Mouse (Mus musculus) midbrain, embryonic 15.5 days (tissue): ENCODE results near the gene Rbms3. TPM values are rescaled to one million over a fixed set of nuclear protein-coding genes. Genes with fewer than 3 reads are reported as not detected.

Experiments used
- ATAC-seq: fragments of 200-750 bp; cut with Nextera tagmentation; replicated peaks from 2 replicates; pipeline ENCODE4 v1.8.0; 2017; ENCODE audit warnings: moderate TSS enrichment
- H3K27ac ChIP-seq: fragments of 300-500 bp; sonication (generic); 2 replicates; pipeline ENCODE4 v1.5.1; 2015; ENCODE audit warnings: mild to moderate bottlenecking, inconsistent platforms
- H3K27me3 ChIP-seq: fragments of 300-500 bp; sonication (generic); replicated peaks from 2 replicates; pipeline ENCODE4 v1.6.1; 2015; ENCODE audit warnings: inconsistent platforms
- H3K36me3 ChIP-seq: fragments of 300-500 bp; sonication (generic); replicated peaks from 2 replicates; pipeline ENCODE4 v1.6.1; 2015; ENCODE audit warnings: inconsistent platforms
- H3K4me1 ChIP-seq: fragments of 300-500 bp; sonication (generic); 2 replicates; pipeline ENCODE4 v1.6.1; 2015; ENCODE audit warnings: inconsistent platforms
- H3K4me2 ChIP-seq: fragments of 300-500 bp; sonication (generic); 2 replicates; pipeline ENCODE4 v1.6.1; 2015; ENCODE audit warnings: inconsistent platforms, mild to moderate bottlenecking, moderate library complexity
- H3K4me3 ChIP-seq: fragments of 300-500 bp; sonication (generic); 2 replicates; pipeline ENCODE4 v1.5.1; 2015; ENCODE audit warnings: mild to moderate bottlenecking, inconsistent platforms
- H3K9ac ChIP-seq: fragments of 300-500 bp; sonication (generic); 2 replicates; pipeline ENCODE4 v1.6.1; 2015; ENCODE audit warnings: mild to moderate bottlenecking, inconsistent platforms
- H3K9me3 ChIP-seq: fragments of 300-500 bp; sonication (generic); 2 replicates; pipeline ENCODE4 v1.6.1; 2016; ENCODE audit warnings: inconsistent platforms
- WGBS: fragments of 180-500 bp; shearing (Covaris S2); methylation state at CpG from one replicate; pipeline ENCODE4 v1.1.7; 2015; ENCODE audit warnings: mixed read lengths; 5-methylcytosine and 5-hydroxymethylcytosine counted together
- polyA plus RNA-seq: library from polyadenylated mRNA; unstranded; fragments of >200 nt; fragmentation: Nextera tagmentation; extraction: Ambion mirVana; gene quantifications from 2 replicates; pipeline ENCODE4 v1.2.1, GENCODE M21; 2015

The Rbms3 gene
- polyA plus RNA-seq, 1 experiment from 2014 or later, result 51.9 TPM

- Histone ChIP-seq H3K36me3 (no peaks in the 10 kb centered on the region), H3K4me3 (no peak overlapping the region), H3K9ac (no peak overlapping the region), H3K4me2 (no peak overlapping the region), H3K27ac (no peak overlapping the region), H3K9me3 (no peaks in the 10 kb centered on the region), H3K4me1 (no peaks in the 10 kb centered on the region), H3K27me3 (no peaks in the 10 kb centered on the region)
- WGBS, result 89% methylated on average over 2 of the region's 2 CpGs
- ATAC-seq, result no peak
These were observed 627.6 kb downstream of the Rbms3 start for GRCm38 (mm10) chr9:117002083-117002482.

GRCm38 (mm10) chr9:116999186-116999585 lies 630.5 kb downstream of the Rbms3 start:
- 75% methylated on average over 6 of the region's 6 CpGs for WGBS
- Histone ChIP-seq H3K27me3 (no peaks in the 10 kb centered on the region), H3K27ac (no peak overlapping the region), H3K9ac (no peak overlapping the region), H3K4me2 (no peak overlapping the region), H3K36me3 (no peaks in the 10 kb centered on the region), H3K4me1 (no peaks in the 10 kb centered on the region), H3K9me3 (no peaks in the 10 kb centered on the region), H3K4me3 (no peak overlapping the region)
- no peak for ATAC-seq

GRCm38 (mm10) chr9:116990321-116990720 lies 639.4 kb downstream of the Rbms3 start:
- 77% methylated on average over 6 of the region's 6 CpGs for WGBS
- Histone ChIP-seq H3K4me1 (no peaks in the 10 kb centered on the region), H3K9me3 (no peaks in the 10 kb centered on the region), H3K9ac (no peak overlapping the region), H3K36me3 (no peaks in the 10 kb centered on the region), H3K4me3 (no peak overlapping the region), H3K27ac (no peak overlapping the region), H3K27me3 (no peaks in the 10 kb centered on the region), H3K4me2 (no peak overlapping the region)
- ATAC-seq, result no peak

GRCm38 (mm10) chr9:116980801-116981200 lies 648.9 kb downstream of the Rbms3 start:
- 0 out of 2 replicates have a peak overlapping the region, but pooled peaks have one; percentile 39 for H3K27ac ChIP-seq
- H3K4me1 ChIP-seq, result 0 out of 2 replicates have a peak, but pooled peaks cover 3% of the 10 kb centered on the region
- no peak for ATAC-seq
- no peaks in the 10 kb centered on the region for H3K27me3 ChIP-seq
- H3K9ac ChIP-seq, result no peak overlapping the region
- WGBS, result 74% methylated on average over 5 of the region's 5 CpGs
- no peak overlapping the region for H3K4me3 ChIP-seq
- H3K36me3 ChIP-seq, result no peaks in the 10 kb centered on the region
- no peaks in the 10 kb centered on the region for H3K9me3 ChIP-seq
- no peak overlapping the region for H3K4me2 ChIP-seq

- ATAC-seq, result no peak
- WGBS, result 89% methylated on average over 6 of the region's 6 CpGs
- no peaks in the 10 kb centered on the region for H3K9me3 ChIP-seq
- H3K9ac ChIP-seq, result no peak overlapping the region
- no peaks in the 10 kb centered on the region for H3K27me3 ChIP-seq
- no peak overlapping the region for H3K4me2 ChIP-seq
- no peak overlapping the region for H3K4me3 ChIP-seq
- H3K36me3 ChIP-seq, result no peaks in the 10 kb centered on the region
- H3K4me1 ChIP-seq, result 0 out of 2 replicates have a peak, but pooled peaks cover 3% of the 10 kb centered on the region
- no peak overlapping the region for H3K27ac ChIP-seq
These were observed 652.3 kb downstream of the Rbms3 start for GRCm38 (mm10) chr9:116977428-116977827.

GRCm38 (mm10) chr9:116976575-116977408 lies 652.9 kb downstream of the Rbms3 start:
- Histone ChIP-seq H3K4me2 (no peak overlapping the region), H3K27ac (no peak overlapping the region), H3K36me3 (no peaks in the 10 kb centered on the region), H3K9ac (no peak overlapping the region), H3K4me1 (0 out of 2 replicates have a peak, but pooled peaks cover 3% of the 10 kb centered on the region), H3K9me3 (no peaks in the 10 kb centered on the region), H3K4me3 (no peak overlapping the region), H3K27me3 (no peaks in the 10 kb centered on the region)
- ATAC-seq, result no peak
- 90% methylated on average over 21 of the region's 21 CpGs for WGBS

GRCm38 (mm10) chr9:116975269-116975668 lies 654.4 kb downstream of the Rbms3 start:
- Histone ChIP-seq H3K27me3 (no peaks in the 10 kb centered on the region), H3K27ac (no peak overlapping the region), H3K9me3 (no peaks in the 10 kb centered on the region), H3K4me2 (no peak overlapping the region), H3K36me3 (no peaks in the 10 kb centered on the region), H3K9ac (no peak overlapping the region), H3K4me1 (0 out of 2 replicates have a peak, but pooled peaks cover under 1% of the 10 kb centered on the region), H3K4me3 (no peak overlapping the region)
- ATAC-seq, result no peak
- 91% methylated on average over 4 of the region's 4 CpGs for WGBS

GRCm38 (mm10) chr9:116974134-116974533 lies 655.6 kb downstream of the Rbms3 start:
- H3K36me3 ChIP-seq, result no peaks in the 10 kb centered on the region
- H3K27ac ChIP-seq, result no peak overlapping the region
- H3K4me3 ChIP-seq, result no peak overlapping the region
- no peak overlapping the region for H3K9ac ChIP-seq
- H3K27me3 ChIP-seq, result no peaks in the 10 kb centered on the region
- WGBS, result 94% methylated on average over 3 of the region's 3 CpGs
- no peaks in the 10 kb centered on the region for H3K9me3 ChIP-seq
- ATAC-seq, result no peak
- H3K4me2 ChIP-seq, result no peak overlapping the region
- no peaks in the 10 kb centered on the region for H3K4me1 ChIP-seq

GRCm38 (mm10) chr9:116973594-116973993 lies 656.1 kb downstream of the Rbms3 start:
- no peak for ATAC-seq
- no peaks in the 10 kb centered on the region for H3K9me3 ChIP-seq
- no peaks in the 10 kb centered on the region for H3K4me1 ChIP-seq
- no peak overlapping the region for H3K9ac ChIP-seq
- no peaks in the 10 kb centered on the region for H3K27me3 ChIP-seq
- 16% methylated on average over 2 of the region's 2 CpGs for WGBS
- no peaks in the 10 kb centered on the region for H3K36me3 ChIP-seq
- H3K4me3 ChIP-seq, result no peak overlapping the region
- no peak overlapping the region for H3K4me2 ChIP-seq
- no peak overlapping the region for H3K27ac ChIP-seq

- Histone ChIP-seq H3K4me3 (no peak overlapping the region), H3K9me3 (no peaks in the 10 kb centered on the region), H3K36me3 (no peaks in the 10 kb centered on the region), H3K27ac (no peak overlapping the region), H3K4me1 (peaks cover 5% of the 10 kb centered on the region; the same call in 1 of the 2 replicates), H3K27me3 (no peaks in the 10 kb centered on the region), H3K9ac (no peak overlapping the region), H3K4me2 (no peak overlapping the region)
- no peak for ATAC-seq
- 94% methylated on average over 3 of the region's 3 CpGs for WGBS
These were observed 662.4 kb downstream of the Rbms3 start for GRCm38 (mm10) chr9:116967317-116967716.

GRCm38 (mm10) chr9:116965691-116966090 lies 664.0 kb downstream of the Rbms3 start:
- Histone ChIP-seq H3K4me2 (no peak overlapping the region), H3K36me3 (no peaks in the 10 kb centered on the region), H3K4me1 (peaks cover 5% of the 10 kb centered on the region; the same call in 1 of the 2 replicates), H3K27ac (0 out of 2 replicates have a peak overlapping the region, but pooled peaks have one; percentile 17), H3K4me3 (no peak overlapping the region), H3K9ac (no peak overlapping the region), H3K9me3 (no peaks in the 10 kb centered on the region), H3K27me3 (no peaks in the 10 kb centered on the region)
- ATAC-seq, result 0 out of 2 replicates have a peak, but pooled peaks have one; percentile 27
- WGBS, result 44% methylated on average over 6 of the region's 6 CpGs

- no peak overlapping the region for H3K4me2 ChIP-seq
- no peak overlapping the region for H3K27ac ChIP-seq
- H3K27me3 ChIP-seq, result no peaks in the 10 kb centered on the region
- H3K4me1 ChIP-seq, result no peaks in the 10 kb centered on the region
- H3K4me3 ChIP-seq, result no peak overlapping the region
- no peak for ATAC-seq
- H3K9me3 ChIP-seq, result no peaks in the 10 kb centered on the region
- 85% methylated on average over 2 of the region's 2 CpGs for WGBS
- H3K36me3 ChIP-seq, result no peaks in the 10 kb centered on the region
- H3K9ac ChIP-seq, result no peak overlapping the region
These were observed 673.6 kb downstream of the Rbms3 start for GRCm38 (mm10) chr9:116956156-116956555.

GRCm38 (mm10) chr9:116948211-116948610 lies 681.5 kb downstream of the Rbms3 start:
- Histone ChIP-seq H3K27me3 (no peaks in the 10 kb centered on the region), H3K4me2 (no peak overlapping the region), H3K36me3 (no peaks in the 10 kb centered on the region), H3K4me1 (no peaks in the 10 kb centered on the region), H3K4me3 (no peak overlapping the region), H3K27ac (no peak overlapping the region), H3K9ac (no peak overlapping the region), H3K9me3 (no peaks in the 10 kb centered on the region)
- 79% methylated on average over 3 of the region's 3 CpGs for WGBS
- ATAC-seq, result no peak
